Mouse (Mus musculus): ENCODE measurements around the gene Prima1.

DNA sequence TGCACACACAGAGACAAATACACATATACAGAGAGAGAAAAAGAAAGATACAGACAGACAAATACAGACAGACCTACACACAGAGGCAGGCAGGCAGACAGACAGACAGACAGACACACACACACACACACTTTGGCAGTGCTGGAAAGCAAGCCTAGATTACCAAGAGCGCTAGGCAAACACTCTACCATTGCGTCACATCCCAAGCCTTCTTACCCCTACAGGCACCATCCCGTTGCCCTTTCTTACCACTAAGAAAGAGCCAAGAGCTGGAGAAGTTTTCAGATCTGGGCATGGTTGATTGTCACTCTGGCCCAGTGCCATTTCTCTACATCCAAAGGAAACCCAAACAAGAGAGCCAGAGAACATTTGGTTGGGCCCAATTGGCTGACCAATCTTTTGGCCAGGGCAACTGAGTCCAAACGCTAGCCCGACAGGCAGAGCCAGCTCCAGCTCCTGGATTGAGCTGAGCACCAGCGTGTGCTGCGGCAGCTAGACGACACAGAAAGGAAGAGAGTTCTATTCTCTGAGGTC is 11.0 kb upstream of the Prima1 start:
- no peak for TF ChIP-seq CTCF (IDR thresholded peaks at IDR 0.05; ENCODE audit: insufficient read depth, low read length)
- no peak for TF ChIP-seq POLR2A (IDR thresholded peaks at IDR 0.05; ENCODE audit: borderline replicate concordance, extremely low read depth, low read depth, low read length)
